Mouse (Mus musculus) spleen, postnatal 36 days (tissue): ENCODE measurements at regions not wholly inside any gene's neighbourhood (a gene's known extent, or its start where the extent isn't known, plus 50 kb on each side); places are given as distances from the start of the nearest gene placed in this dataset.
A peak's percentile ranks its signal among the peaks of the same experiment; 100 is the strongest.

Source experiments
- DNase-seq, 2 experiments: peaks; one replicate each; pipeline ENCODE4 v3.0.0; 2022; ENCODE audit warnings: low spot score in 2 of 2, mixed read lengths in 1 of 2

GRCm38 (mm10) chr1:182224836-182225235, 57.8 kb downstream of the Degs1 start:
- no peak for DNase-seq

- peak in 1 of 2 experiments; percentile 3 for DNase-seq
Observed at GRCm38 (mm10) chr1:182223815-182224214, 58.8 kb downstream of the Degs1 start.
